Mouse (Mus musculus) heart, postnatal 0 days (tissue): ENCODE measurements around the gene Ap3b1.

Source experiments
- CTCF ChIP-seq: IDR thresholded peaks from 2 replicates; pipeline ENCODE4 v1.5.1; 2016; ENCODE audit warnings: antibody characterized with exemption, control low read depth, low read depth
- EP300 ChIP-seq: IDR thresholded peaks from 2 replicates; pipeline ENCODE4 v1.6.1; 2016; ENCODE audit warnings: antibody characterized with exemption, low read depth

DNA sequence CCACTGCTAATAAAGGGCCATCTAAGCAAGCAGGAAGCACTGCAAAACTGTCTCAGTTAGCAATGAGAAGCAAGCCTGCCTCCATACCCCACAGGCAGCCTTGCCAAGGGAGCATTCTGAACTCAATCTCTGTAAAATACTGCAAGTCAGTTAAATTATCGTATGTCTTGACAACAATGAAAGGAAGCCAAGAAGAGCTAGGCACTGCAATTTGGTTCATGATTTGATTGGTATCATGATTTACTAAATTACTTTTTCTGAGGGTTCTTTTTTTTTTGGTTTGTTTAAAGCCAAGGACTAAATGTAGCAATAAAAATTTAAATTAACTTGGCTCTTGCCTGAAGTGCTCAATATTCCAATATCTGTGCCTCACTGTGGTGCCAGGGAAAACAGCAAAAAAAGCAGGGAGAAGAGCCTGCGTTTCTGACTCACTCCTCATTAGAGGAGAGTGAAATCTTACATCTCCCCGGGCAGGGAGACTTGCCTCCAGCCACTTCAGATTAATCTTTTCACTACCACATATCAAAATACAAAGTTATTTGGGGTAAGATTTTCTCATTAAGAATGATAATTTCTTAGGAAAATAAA is 28.3 kb upstream of the Ap3b1 start:
- TF ChIP-seq EP300 (no peak), CTCF (no peak)
